Mouse (Mus musculus) liver, embryonic 14 days (tissue): Measurements from ENCODE around the gene H2-K1. TPM values are rescaled to one million over a fixed set of nuclear protein-coding genes. Genes with fewer than 3 reads are reported as not detected.

Source experiments
- polyA plus RNA-seq: library from polyadenylated mRNA; depleted of rRNA; stranded (reverse); fragments of >200 nt; gene quantifications from 2 replicates; pipeline ENCODE4 v1.2.3, GENCODE M21; 2012; rRNA removed

Gene H2-K1
- 115 and 137 TPM in 2 replicates for polyA plus RNA-seq

GRCm38 (mm10) chr17:34000150-34000537, at the start of gene H2-K1:
H2-K1 (minus strand) TSS chr17:34000347.

GRCm38 (mm10) chr17:34038878-34039561, 38.9 kb upstream of the H2-K1 start, which contains the start of gene Col11a2:
Col11a2 (plus strand) TSS chr17:34039437.

GRCm38 (mm10) chr17:34031465-34032173, 31.5 kb upstream of the H2-K1 start, which contains the start of the genes Slc39a7 and Rxrb:
Slc39a7 (minus strand) TSS chr17:34031682.
Rxrb (plus strand) TSS chr17:34031812.

GRCm38 (mm10) chr17:34027656-34028223, 27.6 kb upstream of the H2-K1 start, which contains the start of gene H2-Ke6:
H2-Ke6 (minus strand) TSS chr17:34028060.

GRCm38 (mm10) chr17:34024317-34024821, 24.2 kb upstream of the H2-K1 start, which contains the start of gene Ring1:
Ring1 (minus strand) TSS chr17:34024680.

GRCm38 (mm10) chr17:33955555-33956214, 44.5 kb downstream of the H2-K1 start, which contains the start of the genes Vps52 and Rps18:
Vps52 (plus strand) TSS chr17:33955812.
Rps18 (minus strand) TSS chr17:33956001.

GRCm38 (mm10) chr17:33951021-33951946, 48.9 kb downstream of the H2-K1 start, which contains the start of gene B3galt4:
B3galt4 (minus strand) TSS chr17:33951488.

Other genes with a start within 250 kb of the H2-K1 start
- 84.2 and 94.7 TPM in 2 replicates for gene Rab11b, start 239.8 kb downstream of the H2-K1 start, polyA plus RNA-seq
- gene Angptl4, start 218.5 kb downstream of the H2-K1 start, polyA plus RNA-seq, result 5.3 and 6.5 TPM in 2 replicates
- 7.5 and 8.2 TPM in 2 replicates for gene Kank3, start 189.8 kb downstream of the H2-K1 start, polyA plus RNA-seq
- gene Rps28, start 175.8 kb downstream of the H2-K1 start, polyA plus RNA-seq, result 798 and 847 TPM in 2 replicates
- gene Ndufa7, start 175.8 kb downstream of the H2-K1 start, polyA plus RNA-seq, result 125 and 147 TPM in 2 replicates
- gene Cd320, start 157.3 kb downstream of the H2-K1 start, polyA plus RNA-seq, result 6.8 TPM in 2 replicates
- not detected in 2 replicates for gene Gm7029, start 126.5 kb downstream of the H2-K1 start, polyA plus RNA-seq
- 37.2 and 40.2 TPM in 2 replicates for gene Kifc1, start 109.7 kb downstream of the H2-K1 start, polyA plus RNA-seq
- gene Platr17, start 95.2 kb downstream of the H2-K1 start, polyA plus RNA-seq, result 0.45 and 0.64 TPM in 2 replicates
- 13.5 and 16.7 TPM in 2 replicates for gene Daxx, start 90.9 kb downstream of the H2-K1 start, polyA plus RNA-seq
- gene Tapbp, start 84.4 kb downstream of the H2-K1 start, polyA plus RNA-seq, result 8.7 and 12.3 TPM in 2 replicates
- 10.9 and 11.4 TPM in 2 replicates for gene Zbtb22, start 84.4 kb downstream of the H2-K1 start, polyA plus RNA-seq
- gene Rgl2, start 70.8 kb downstream of the H2-K1 start, polyA plus RNA-seq, result 15.3 and 15.4 TPM in 2 replicates
- 72.9 and 74.1 TPM in 2 replicates for gene Pfdn6, start 60.0 kb downstream of the H2-K1 start, polyA plus RNA-seq
- gene Wdr46, start 59.7 kb downstream of the H2-K1 start, polyA plus RNA-seq, result 17.6 and 21.4 TPM in 2 replicates
- gene B3galt4, start 48.9 kb downstream of the H2-K1 start, polyA plus RNA-seq, result 1.0 and 1.2 TPM in 2 replicates
- gene Vps52, start 44.5 kb downstream of the H2-K1 start, polyA plus RNA-seq, result 15.7 and 18.1 TPM in 2 replicates
- gene Rps18, start 44.3 kb downstream of the H2-K1 start, polyA plus RNA-seq, result 1,154 and 1,315 TPM in 2 replicates
- 9.6 and 10.5 TPM in 2 replicates for gene Ring1, start 24.3 kb upstream of the H2-K1 start, polyA plus RNA-seq
- gene H2-Ke6, start 27.7 kb upstream of the H2-K1 start, polyA plus RNA-seq, result 28.0 and 29.0 TPM in 2 replicates
- gene Slc39a7, start 31.3 kb upstream of the H2-K1 start, polyA plus RNA-seq, result 27.2 and 30.7 TPM in 2 replicates
- gene Rxrb, start 31.5 kb upstream of the H2-K1 start, polyA plus RNA-seq, result 15.0 and 18.0 TPM in 2 replicates
- 0.27 and 0.33 TPM in 2 replicates for gene Col11a2, start 39.1 kb upstream of the H2-K1 start, polyA plus RNA-seq
- gene H2-Oa, start 92.0 kb upstream of the H2-K1 start, polyA plus RNA-seq, result 0.32 and 0.41 TPM in 2 replicates
- 2.2 and 3.2 TPM in 2 replicates for gene H2-DMa, start 119.2 kb upstream of the H2-K1 start, polyA plus RNA-seq
- gene Brd2, start 122.3 kb upstream of the H2-K1 start, polyA plus RNA-seq, result 53.0 and 53.8 TPM in 2 replicates
- 0.18 and 0.41 TPM in 2 replicates for gene H2-DMb2, start 143.0 kb upstream of the H2-K1 start, polyA plus RNA-seq
- gene H2-DMb1, start 152.7 kb upstream of the H2-K1 start, polyA plus RNA-seq, result 0.68 and 1.0 TPM in 2 replicates
- 2.4 and 2.7 TPM in 2 replicates for gene Tap1, start 187.2 kb upstream of the H2-K1 start, polyA plus RNA-seq
- gene Psmb9, start 187.4 kb upstream of the H2-K1 start, polyA plus RNA-seq, result 5.4 and 6.2 TPM in 2 replicates
- gene Psmb8, start 197.4 kb upstream of the H2-K1 start, polyA plus RNA-seq, result 10.8 and 12.8 TPM in 2 replicates
- gene Tap2, start 203.2 kb upstream of the H2-K1 start, polyA plus RNA-seq, result 2.8 and 3.3 TPM in 2 replicates
- gene H2-Ob, start 238.6 kb upstream of the H2-K1 start, polyA plus RNA-seq, result 0.12 and 0.17 TPM in 2 replicates